Mouse (Mus musculus) activated CD4-positive, CD25-positive, alpha-beta regulatory T cell, adult 4 months (primary cell): ENCODE data around the gene Adcy9. TPM values are rescaled to one million over a fixed set of nuclear protein-coding genes. Genes with fewer than 3 reads are reported as not detected.

Experiments used
- ATAC-seq: one replicate; pipeline ENCODE4 v1.8.0; 2017
- polyA plus RNA-seq, 2 experiments: library from polyadenylated mRNA; unstranded; fragments of 100-300 nt; shearing (Covaris generic); gene quantifications; one replicate each; pipeline ENCODE4 v1.2.1; 2017

The Adcy9 gene
- under 1 TPM; 0.36 to 0.40 TPM for polyA plus RNA-seq

DNA sequence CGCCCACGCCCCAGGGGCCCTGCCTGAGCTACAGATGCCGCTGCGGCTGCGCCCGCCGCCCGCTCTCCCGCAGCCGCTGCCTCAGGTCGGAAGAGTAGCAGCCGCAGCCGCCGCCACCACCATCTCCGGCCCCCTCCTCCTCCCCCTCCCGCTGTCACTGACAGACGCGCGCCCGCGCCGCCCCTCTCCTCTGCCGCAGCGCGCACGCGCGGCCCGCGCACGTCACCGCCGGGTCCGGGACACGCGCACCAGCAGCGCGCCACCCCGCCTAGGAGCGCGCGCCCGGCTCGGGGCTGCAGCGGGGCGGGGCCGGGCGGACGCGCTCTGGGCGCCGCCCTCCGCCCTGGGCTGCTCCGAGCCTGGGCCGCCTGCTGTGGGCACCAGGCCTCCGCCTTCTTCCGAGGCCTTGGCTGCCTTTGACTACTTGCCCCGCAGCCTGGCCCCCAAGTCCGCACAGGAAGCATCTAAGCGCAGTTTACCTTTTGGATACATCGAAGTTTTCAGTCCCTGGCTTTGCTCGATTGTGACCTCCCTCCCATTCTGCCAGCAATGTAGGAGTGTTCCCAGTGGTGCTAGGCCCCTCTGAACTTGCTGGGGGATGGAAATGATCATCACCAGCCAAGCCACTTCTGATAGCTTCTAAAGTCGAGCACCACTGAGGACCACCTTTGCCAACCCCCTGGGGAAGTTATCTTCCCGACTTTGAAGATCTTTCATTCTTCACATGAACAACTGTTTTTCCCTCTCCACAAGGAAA lies at the start of gene Adcy9:
Adcy9 (minus strand) TSS at position 201 of the 757 bp plus-strand sequence.
- peak; percentile 75 for ATAC-seq

DNA sequence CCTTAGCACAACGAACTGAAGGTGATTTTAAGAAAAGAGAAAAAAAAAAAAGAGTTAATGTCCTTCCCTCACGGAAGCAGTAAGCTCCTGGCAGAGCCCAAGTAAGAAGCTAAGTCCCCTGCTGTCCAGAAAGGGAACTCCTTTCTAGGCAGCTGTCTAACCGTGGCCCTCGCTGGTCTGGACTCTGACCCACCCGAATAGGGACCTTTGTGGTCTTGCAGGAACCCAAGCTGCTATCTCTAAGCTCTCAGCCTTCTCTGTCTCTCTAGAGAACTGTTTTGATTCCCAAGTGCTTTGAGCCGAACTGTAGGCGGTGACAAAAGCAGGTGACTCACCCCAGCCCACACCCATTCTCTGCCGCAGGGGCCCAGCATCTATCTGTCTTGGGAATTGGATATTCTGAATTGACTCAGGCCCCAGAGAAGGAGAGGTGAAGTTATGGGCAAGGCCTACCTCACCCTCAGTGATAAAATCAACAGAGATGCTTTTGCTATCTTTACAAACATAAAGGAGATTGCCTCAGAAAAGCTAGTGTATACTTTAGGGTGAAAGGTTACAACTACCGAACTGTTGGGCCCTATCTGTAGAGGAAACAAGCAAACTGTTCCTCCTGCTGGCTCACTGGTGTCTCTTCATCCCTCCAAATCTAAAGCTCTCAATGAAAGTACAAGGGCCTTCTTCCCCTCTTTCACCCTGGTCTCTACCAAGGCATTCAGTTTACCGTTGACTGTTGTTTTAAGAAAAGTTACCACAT lies 49.5 kb upstream of the Adcy9 start:
- ATAC-seq: peak; percentile 58

DNA sequence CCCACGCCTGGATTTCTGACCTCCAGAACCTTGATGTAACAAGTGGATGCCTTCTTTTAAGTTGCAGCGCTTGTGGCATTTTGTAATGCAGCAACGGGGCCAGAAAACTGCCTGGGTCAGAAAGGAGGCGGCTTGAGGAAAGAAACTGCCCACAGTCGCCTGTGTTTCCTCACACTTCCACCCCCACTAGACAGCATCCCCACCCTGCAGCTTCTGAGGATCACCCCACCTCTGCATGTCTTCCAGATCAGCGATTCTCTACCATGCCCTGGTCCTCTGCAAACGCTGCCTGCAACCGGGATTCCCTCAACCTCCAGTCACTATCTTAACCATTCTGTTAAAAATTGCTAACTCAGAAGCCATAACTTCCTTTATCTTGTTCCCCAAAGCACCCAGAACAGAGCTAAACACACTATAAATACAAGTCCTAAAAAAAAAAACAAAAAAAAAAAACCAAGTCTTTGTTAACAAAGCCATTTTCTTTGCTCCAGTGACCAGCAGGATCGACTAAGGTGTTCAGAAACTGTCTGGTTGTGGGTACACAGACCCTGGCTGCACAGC lies 44.3 kb upstream of the Adcy9 start:
- no peak for ATAC-seq

DNA sequence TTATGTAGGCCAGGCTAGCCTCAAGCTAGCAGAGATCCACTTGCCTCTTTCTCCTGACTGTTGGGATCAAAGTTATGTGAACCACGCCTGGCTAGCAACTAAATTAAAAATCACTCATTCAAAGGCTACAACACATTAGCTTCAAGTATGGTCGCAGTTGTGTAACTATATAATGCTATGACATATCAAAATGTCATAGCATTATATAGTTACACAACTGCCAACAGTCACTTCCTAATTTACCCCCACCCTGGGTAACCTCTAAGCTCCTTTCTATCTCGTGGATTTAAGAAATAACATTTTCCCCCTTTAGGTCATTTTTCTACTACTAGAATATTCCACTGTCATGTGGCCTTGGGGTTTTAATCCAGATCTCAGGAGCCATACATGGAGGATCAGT lies 37.6 kb upstream of the Adcy9 start:
- no peak for ATAC-seq

DNA sequence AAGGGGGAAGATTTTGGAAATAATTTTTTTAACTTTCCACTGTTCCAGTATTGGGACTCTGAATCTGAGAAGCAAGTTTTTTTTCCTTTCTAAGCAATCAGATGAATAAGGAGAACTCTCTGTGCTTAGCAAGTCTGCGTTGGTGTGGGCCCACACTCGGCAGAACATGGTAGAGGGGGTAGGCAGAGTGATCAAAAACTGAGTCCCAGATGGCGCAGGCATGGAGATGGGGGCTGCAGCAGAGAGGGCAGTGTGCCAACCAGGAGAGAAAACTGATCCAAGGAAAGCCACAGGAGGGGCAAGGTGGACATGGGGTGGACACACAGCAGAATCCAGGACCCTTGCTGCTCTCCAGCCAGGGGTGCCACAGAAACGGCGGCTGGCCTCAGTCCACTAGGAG lies 36.1 kb upstream of the Adcy9 start:
- ATAC-seq: no peak

DNA sequence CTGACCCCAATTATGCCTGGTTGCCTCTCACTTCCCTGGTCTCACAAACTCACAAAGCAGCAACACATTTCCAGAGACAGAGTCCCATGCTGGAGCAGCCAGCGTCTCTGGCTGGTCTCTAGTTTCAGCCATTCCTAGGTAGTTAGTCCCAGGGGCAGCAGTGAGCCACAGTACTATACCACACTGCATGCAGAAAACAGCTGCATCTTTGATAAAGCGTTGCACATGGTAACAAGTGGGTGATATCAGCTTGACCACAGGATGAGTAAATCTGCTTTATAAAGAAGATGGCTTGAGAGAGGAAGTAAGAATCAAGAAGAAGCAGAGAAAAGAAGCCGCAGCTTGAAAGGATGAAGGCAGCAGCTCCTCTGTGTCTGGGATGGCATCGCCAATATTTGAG lies 35.4 kb upstream of the Adcy9 start:
- no peak for ATAC-seq

DNA sequence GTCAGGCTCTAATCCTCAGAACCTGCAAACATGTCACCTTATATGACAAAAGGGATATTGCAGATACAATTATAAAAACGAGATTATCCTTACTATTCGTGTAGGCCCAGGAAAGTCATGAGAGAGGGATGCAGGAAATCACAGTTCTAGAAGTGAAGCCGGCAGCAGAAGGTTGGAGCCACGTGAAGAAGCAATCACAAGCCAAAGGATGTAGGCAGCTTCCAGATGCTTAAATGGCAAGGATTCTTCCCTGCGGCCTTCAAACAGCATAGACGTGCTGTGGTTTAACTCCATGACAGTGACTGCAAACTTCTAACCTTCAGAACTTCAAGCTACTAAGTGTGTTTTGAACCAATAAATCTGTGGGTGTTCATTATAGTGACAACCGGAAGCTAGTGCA lies 34.3 kb upstream of the Adcy9 start:
- no peak for ATAC-seq

DNA sequence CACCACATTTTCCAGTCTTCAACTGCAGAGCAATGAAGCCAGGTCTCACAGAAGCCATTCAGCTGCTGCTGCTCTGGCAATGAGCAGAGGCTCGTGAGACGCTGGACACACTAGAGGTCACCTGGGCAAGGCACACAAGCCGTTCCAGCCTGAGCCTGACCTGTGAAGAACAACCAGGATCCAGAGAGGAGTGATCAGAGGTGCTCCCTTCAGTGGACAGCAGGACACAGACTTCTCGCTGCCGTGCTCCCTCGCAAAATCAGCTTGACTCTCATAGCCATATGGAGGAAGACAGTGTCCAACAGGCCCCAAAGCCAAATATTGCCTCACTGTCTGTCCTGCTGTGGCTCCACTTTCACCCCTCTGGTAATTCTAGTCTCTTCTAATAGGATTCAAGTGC lies 29.1 kb upstream of the Adcy9 start:
- ATAC-seq: no peak

DNA sequence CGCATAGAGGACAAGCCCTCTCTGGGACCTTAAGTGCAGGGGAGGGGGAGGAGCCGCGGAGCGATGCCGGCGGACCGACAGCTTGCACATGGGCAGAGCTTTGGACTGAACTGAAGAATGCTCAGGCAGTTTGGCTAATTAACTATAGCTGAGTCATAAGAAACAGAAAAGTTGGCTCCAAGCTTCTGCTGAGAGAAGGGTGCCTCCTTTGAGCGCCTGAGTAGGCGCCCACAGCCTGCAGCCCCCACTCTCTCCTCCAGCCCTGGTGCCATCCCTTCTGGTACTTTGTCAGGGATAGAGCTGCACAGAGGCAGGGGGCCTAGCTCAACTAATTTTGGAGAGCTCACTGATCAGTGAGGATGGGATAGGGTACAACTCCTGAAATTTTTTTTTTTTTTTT lies 27.9 kb upstream of the Adcy9 start:
- ATAC-seq: no peak

DNA sequence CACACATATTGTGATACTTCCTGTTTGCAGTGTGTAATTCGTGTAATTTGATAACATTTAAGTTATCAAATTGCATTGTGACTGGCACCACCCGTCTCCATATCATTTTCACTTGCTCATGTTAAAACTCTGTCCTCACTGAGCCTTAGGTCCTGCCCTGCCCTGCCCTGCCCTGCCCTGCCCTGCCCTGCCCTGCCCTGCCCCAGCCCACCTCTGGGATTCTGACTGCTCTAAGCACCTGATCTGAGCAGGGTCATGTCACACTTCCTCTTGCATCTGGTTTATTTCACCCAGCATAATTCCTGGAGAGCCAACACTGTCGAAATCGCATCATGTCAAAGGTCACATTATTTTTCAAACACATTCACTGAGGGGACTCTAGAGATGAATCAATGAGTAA lies 26.1 kb upstream of the Adcy9 start:
- ATAC-seq: no peak

DNA sequence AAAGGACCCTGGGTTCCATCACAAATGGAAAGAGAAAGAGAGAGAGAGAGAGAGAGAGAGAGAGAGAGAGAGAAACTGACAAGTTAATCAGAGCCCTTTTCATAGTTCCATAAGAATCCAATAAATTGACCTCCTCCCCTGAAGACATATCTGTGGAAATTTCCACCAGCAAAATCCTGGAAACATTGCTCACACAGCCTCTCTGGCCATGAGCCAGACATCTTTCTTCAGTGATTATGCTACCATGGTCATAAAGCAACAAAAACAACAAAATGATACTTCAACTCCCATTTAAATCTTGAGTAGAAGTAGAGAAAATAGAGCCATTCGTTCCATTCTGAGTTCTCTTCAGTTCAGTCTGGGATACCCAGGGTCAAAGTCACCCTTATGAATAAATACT lies 24.1 kb upstream of the Adcy9 start:
- no peak for ATAC-seq

DNA sequence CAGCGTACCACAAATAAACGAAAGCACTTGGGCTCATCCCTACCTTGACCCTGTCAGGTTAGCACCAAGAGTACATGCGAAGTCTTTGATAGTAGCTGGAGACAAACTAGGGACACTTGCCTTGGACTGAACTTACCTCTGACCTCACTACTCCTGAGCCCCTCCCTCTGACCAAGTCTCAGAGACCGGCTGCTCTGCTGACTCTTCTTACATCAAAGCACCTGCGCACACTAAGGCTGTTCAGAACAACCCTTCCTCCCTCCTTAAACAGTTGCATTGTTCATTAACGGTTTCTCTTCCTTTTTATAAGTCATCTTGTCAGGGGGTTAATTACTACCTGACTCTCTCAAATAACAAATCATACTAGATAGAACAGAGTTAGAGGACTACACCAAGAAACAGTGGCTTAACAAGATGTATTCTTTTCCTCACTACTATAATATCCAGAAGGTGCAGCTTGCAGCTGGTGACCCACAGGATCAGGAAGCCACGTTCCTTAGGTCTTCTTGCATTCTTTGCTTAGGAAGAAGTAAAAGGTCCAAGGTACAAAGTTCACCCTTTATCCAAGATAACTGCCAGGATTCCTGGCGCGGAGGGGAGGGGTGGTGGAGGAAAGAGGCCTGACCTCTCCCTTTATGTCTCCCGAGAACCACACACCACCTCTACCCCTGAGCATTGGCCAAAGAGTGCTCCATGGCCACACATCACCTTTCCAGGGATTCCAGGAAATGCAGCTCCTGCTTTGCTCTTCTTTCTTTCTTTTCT lies 19.2 kb upstream of the Adcy9 start:
- no peak for ATAC-seq

DNA sequence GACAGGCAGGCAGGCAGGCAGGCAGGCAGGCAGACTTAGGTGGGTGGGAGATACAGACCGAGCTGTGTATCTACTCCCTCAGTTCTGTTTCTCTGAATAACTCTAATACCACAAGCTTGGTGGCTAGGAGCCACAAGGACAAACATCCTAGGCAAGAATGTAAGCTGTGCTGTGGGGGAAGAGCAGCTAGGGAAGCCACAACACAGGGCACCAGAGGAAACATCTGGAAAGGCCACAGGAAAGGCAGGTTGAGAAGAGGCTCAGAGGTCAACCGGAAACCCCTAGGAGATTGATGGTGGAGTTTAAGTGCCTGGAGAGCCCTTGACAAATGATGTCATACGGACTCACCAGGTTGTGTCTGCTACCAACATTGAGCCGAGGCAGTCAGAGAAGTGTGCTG lies 16.4 kb upstream of the Adcy9 start:
- ATAC-seq: no peak

DNA sequence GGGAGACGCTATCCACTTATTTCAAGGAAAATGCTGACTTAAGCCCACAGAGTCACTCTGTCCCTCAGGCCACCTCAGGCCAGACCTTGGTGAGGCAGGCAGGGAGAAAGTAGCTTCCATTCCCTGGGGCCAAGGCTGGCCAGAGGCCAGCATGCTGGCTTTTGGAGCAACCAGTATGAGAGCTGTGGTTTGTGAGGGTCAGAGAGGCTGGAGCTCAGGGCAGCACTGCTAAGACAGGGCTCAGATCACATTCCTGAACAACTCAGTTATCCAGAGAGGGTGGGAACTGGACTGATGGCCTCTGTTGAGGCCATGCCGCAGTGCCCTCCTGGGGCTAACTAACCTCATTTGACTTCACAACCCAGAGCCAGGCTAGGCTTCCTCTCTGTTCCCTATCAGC lies 15.1 kb upstream of the Adcy9 start:
- ATAC-seq: no peak

DNA sequence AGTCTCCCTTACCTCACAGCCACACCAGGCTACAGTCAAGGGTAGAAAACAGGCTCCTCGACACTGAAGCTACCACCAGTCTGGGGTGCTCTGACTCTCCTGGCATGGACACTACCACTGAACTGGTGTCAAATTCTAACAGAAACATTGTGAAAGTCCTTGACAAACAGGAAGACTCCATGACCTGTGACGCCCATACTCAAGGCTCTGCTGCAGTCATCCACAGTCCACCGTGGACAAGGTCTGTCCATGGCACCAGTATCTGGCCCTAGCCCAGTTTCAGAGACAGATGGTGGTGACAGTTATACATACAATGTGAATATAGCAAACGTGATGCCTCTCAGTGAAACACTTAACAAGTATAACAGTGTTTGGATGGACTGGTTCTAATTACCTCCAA lies 11.5 kb upstream of the Adcy9 start:
- ATAC-seq: no peak

DNA sequence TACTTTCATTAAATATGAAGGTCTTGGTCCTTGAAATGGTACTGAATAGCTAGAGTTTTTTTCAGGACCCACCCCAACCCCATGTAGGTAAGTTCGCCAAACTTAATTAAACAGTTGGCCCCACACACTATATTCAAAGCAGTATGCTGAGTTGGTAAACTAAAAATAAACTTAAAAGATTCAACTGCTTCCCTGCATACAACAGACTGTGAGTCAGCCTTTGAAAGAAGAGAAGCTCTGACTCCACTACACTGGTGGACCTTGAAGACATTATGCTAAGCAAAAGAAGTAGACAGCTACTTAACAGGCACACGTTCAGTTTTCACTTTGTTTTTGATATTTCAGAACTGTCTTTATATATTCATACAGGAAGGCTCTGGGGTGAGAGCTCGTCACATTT lies 10.7 kb upstream of the Adcy9 start:
- ATAC-seq: no peak

DNA sequence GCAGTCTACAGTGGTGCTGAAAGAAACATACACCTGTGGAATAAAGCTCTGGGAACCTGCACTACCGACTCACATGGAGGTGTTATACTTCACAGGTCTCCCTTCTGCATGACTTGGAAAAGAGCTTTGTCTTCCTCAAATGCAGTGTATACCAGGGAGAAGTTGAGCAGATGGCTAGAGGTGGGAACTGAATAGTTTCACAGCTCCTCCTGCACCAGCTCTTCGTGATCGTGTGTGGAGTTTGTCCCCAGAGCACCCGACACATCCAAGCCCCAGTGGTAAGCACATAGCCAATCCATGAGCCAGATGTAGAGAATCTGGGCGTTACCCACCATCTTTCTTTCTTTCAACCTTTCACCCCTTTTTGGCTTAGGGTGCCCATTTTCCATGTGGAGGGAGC lies 9.9 kb upstream of the Adcy9 start:
- ATAC-seq: no peak

DNA sequence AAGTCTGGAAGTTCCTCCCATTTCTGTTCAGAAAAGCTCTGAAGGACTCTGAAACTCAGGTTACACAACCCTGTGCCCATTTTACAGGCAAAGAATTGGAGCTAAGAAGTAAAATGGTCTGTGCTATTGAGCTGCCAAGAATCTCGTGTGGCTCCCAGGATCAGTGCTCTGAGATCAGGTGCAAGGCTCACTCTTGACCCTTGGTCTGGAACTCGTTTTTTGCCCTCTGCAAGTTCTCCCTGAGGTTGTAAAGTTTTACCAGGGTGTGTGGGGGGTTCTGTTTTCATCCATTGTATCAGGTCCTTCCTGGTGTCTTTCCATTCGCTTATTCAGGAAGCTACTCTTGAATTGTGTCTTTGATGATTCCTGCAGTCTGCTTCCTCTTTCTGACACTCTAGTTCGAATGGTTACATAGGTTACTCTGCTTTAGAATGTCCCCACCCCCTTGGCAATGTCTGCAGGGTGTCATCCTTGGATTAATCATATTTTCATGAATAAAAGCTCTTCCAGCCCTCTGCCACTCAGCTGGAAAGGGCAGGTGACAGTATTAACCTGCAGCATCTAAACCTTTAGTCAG lies 5.4 kb upstream of the Adcy9 start:
- ATAC-seq: no peak

DNA sequence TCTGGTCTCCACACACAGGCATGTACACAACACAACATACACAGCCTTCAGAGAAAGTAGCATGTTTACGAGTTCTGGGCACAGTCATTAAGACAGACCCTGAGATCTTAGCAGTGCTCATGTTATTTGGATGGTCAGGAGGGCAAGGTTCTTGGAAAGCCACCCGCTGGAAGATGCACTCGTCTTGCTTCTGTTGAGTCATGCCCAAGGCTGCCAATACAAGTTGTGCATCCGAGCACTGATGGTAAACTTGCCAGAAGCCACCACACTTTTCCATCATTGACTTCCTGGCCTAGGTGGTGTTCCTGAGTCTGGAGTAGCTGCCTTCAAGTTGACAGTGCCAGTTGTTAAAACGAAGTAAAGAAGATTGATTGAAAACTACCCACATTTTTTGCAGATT lies 3.3 kb upstream of the Adcy9 start:
- no peak for ATAC-seq

DNA sequence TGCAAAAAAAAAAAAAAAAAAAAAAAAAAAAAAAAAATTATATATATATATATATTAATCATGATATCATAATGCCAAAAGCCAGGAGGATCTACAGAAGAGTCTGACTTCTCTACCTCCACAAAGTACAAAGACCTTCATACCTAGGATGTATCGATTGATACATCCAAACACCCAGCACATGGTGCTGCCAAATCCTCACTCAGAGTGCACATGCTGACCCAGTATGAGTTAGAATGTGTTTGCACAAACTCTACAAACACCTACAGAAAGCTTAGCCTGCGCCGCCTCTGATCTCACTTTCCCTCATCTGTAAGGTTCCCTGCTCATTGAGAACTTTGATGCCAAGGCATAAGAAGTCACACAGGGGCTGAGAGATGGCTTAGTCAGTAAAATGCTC lies 2.7 kb upstream of the Adcy9 start:
- ATAC-seq: no peak

DNA sequence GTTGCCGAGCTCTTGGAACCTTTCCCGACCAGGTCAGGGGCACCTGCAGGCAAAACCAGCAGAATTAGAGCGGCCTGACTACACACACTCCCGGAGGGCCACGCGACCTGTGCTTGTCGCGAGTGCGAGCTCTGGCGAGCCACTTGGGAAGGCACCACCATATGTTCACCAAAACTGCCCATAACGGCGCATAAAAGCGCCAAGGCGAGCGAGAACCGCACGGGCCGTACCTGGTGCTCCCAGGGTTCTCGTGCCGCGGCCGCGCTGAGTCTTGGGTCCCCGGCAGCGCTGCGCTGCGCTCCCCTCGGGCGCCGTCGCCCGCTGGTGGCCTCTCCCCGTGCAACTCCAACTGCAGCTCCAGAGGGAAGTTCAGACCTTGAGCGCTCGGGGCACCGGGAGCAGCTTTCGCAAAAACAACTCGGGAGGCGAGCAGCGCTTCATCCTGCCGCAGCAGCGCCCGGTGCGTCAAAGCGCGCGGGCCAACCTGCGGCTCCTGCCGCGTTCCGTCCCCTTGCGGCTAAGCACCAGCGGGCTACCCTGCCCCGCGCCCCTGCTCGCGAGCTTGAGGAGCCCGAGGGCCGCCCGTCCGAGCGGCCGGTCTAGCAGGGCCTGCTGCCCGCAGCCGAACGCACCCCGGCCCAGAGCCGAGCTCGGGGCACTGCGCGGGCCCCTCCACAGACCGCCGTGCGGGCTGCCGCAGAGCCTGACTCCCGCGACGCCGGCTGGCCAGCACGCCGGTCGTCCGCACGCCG lies 576 bp downstream of the Adcy9 start:
- ATAC-seq: peak; percentile 33
